Mouse (Mus musculus): Measurements from ENCODE around the gene Snx9.

Snx9 gene

GRCm38 (mm10) chr17:5966706-5967105 is 125.6 kb downstream of the Snx9 start:
- no peak for DNase-seq (ENCODE audit: low spot score)

- no peak for DNase-seq (ENCODE audit: low spot score)
Measured at GRCm38 (mm10) chr17:5968562-5968961, 127.4 kb downstream of the Snx9 start.

GRCm38 (mm10) chr17:5969246-5969645 is 128.1 kb downstream of the Snx9 start:
- no peak for DNase-seq (ENCODE audit: low spot score)

- DNase-seq (ENCODE audit: low spot score): no peak
Measured at GRCm38 (mm10) chr17:5970298-5970821, 129.2 kb downstream of the Snx9 start.

GRCm38 (mm10) chr17:5973536-5973935 is 132.4 kb downstream of the Snx9 start:
- DNase-seq (ENCODE audit: low spot score): no peak

GRCm38 (mm10) chr17:5975099-5975977 is 134.2 kb downstream of the Snx9 start:
- peak; percentile 69 for DNase-seq (ENCODE audit: low spot score)

GRCm38 (mm10) chr17:5976221-5977055 is 135.3 kb downstream of the Snx9 start:
- DNase-seq (ENCODE audit: low spot score): no peak

- peak; percentile 63 for DNase-seq (ENCODE audit: low spot score)
Measured at GRCm38 (mm10) chr17:5977056-5977920, 136.2 kb downstream of the Snx9 start.

- no peak for DNase-seq (ENCODE audit: low spot score)
Measured at GRCm38 (mm10) chr17:5977921-5978504, 136.9 kb downstream of the Snx9 start.

- DNase-seq (ENCODE audit: low spot score): no peak
Measured at GRCm38 (mm10) chr17:5978505-5979077, 137.5 kb downstream of the Snx9 start.

GRCm38 (mm10) chr17:5980860-5981259 is 139.7 kb downstream of the Snx9 start:
- peak; percentile 50 for DNase-seq (ENCODE audit: low spot score)

Data from urinary bladder, postnatal 14 days (tissue).